Mouse (Mus musculus) liver, postnatal 0 days (tissue): ENCODE measurements at regions not wholly inside any gene's neighbourhood (a gene's known extent, or its start where the extent isn't known, plus 50 kb on each side); places are given as distances from the start of the nearest gene placed in this dataset.

Source experiments
- CTCF ChIP-seq: sonication (generic); IDR thresholded peaks from 2 replicates; pipeline ENCODE4 v1.5.1; 2016; ENCODE audit warnings: antibody characterized with exemption, low read depth
- EP300 ChIP-seq: IDR thresholded peaks from 2 replicates; pipeline ENCODE4 v1.6.1; 2016; ENCODE audit warnings: antibody characterized with exemption, low read depth, mild to moderate bottlenecking

DNA sequence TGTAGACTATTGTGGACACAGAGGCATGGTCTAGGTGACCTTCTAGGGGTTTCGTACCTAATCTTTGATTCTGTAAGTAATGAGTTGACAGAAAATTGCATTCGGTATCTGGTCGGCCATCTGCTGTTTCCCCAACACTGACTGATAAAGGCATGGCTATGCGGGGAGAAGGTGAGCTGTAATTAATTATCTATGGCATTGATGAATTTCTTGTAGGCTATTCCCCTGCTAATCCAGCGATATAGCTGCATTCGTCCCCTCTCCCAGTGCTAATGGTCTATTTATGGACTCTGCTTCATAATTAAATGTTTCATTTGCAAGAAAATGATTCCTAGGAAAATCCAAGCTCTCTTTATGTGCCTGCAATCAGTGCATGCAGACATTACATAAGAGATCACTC, 136.5 kb downstream of the C1d start:
- TF ChIP-seq CTCF: no peak
- TF ChIP-seq EP300: no peak
